25 mouse cellular contexts compared by ENCODE assay signal in genomic region chr5:24711615-24712014, GRCm38 (mm10). TPM values are rescaled to one million over a fixed set of nuclear protein-coding genes. Genes with fewer than 3 reads are reported as not detected.
DNase-seq lines count a peak whose midpoint lies in the region; ATAC-seq and TF ChIP-seq lines count a peak whose summit lies in the region.
"Had no signal": no experiment of that assay in that cellular context is flagged by ENCODE, and none has a peak within 500 bp of the region (broad histone marks: within the 10 kb centered on the region; RNA-seq: fewer than 3 reads in every experiment).

No protein-coding gene starts in this region.

- H3K27me3 ChIP-seq in kidney, adult 2 months (replicated peaks; ENCODE audit: control insufficient read depth, insufficient read depth, low read length): no peaks in the 10 kb centered on the region
- no peaks in the 10 kb centered on the region for H3K27me3 ChIP-seq in lung, embryonic 14.5 days (ENCODE audit: insufficient read depth, low read length)
- H3K27me3 ChIP-seq in lung, postnatal 0 days (replicated peaks; ENCODE audit: insufficient read depth, low read length): no peaks in the 10 kb centered on the region
- no peaks in the 10 kb centered on the region for H3K27me3 ChIP-seq in ES-Bruce4 (ENCODE audit: control insufficient read depth, insufficient read depth, low read length, poor library complexity, severe bottlenecking)
- H3K27me3 ChIP-seq in stomach, postnatal 0 days (ENCODE audit: control insufficient read depth, insufficient read depth, low read length): no peaks in the 10 kb centered on the region
- no peaks in the 10 kb centered on the region for H3K27me3 ChIP-seq in kidney, embryonic 14.5 days (ENCODE audit: control insufficient read depth, insufficient read depth, low read length)
- H3K27me3 ChIP-seq: forebrain, embryonic 12.5 days; liver, embryonic 15.5 days; midbrain, embryonic 12.5 days had no signal

- no peak for ATAC-seq in lung, embryonic 14.5 days (ENCODE audit: insufficient read depth)
- no peak for ATAC-seq in lung, postnatal 0 days
- no peak for ATAC-seq in stomach, postnatal 0 days (ENCODE audit: low FRiP score, low TSS enrichment)
- ATAC-seq in kidney, embryonic 14.5 days (ENCODE audit: low FRiP score, low TSS enrichment): no peak

- DNase-seq in kidney, adult 2 months: no peak
- no peak for DNase-seq in kidney, adult 18-20 months
- no peak for DNase-seq in lung, embryonic 14.5 days
- DNase-seq in lung, postnatal 0 days (ENCODE audit: low spot score): no peak
- no peak for DNase-seq in stomach, postnatal 0 days (ENCODE audit: low spot score)
- DNase-seq: cerebellum, adult 11 months; cerebellum, postnatal 36 days; gastrocnemius, postnatal 25 days; heart, postnatal 10 days; kidney, adult 11 months; kidney, postnatal 4 days; layer of hippocampus, postnatal 36 days; left cerebral cortex, postnatal 4 days; lung, postnatal 4 days; retina, postnatal 1 day; right cerebral cortex, postnatal 4 days; thymus, adult 18-20 months had no signal

- no peaks in the 10 kb centered on the region; the same call in 1 of the 2 replicates for H3K9me3 ChIP-seq in lung, embryonic 14.5 days (ENCODE audit: low read depth, low read length)
- H3K9me3 ChIP-seq in lung, postnatal 0 days (ENCODE audit: low read length): no peaks in the 10 kb centered on the region
- H3K9me3 ChIP-seq in ES-Bruce4 (replicated peaks; ENCODE audit: control insufficient read depth, insufficient read depth, low read length, poor library complexity, severe bottlenecking): no peaks in the 10 kb centered on the region; the same call in 1 of the 2 replicates
- no peaks in the 10 kb centered on the region for H3K9me3 ChIP-seq in stomach, postnatal 0 days (ENCODE audit: control insufficient read depth, low read length)
- H3K9me3 ChIP-seq in kidney, embryonic 14.5 days (ENCODE audit: control insufficient read depth, low read length): no peaks in the 10 kb centered on the region
- H3K9me3 ChIP-seq: liver, embryonic 15.5 days had no signal

- WGBS in kidney, adult 2 months: 97% methylated on average over 6 of the region's 6 CpGs
- WGBS in lung, embryonic 14.5 days: 93% methylated on average over 6 of the region's 6 CpGs
- WGBS in lung, postnatal 0 days: 94% methylated on average over 6 of the region's 6 CpGs
- WGBS in stomach, postnatal 0 days: 94% methylated on average over 6 of the region's 6 CpGs
- 93% methylated on average over 6 of the region's 6 CpGs for WGBS in kidney, embryonic 14.5 days

- no peak overlapping the region for H3K9ac ChIP-seq in lung, embryonic 14.5 days
- no peak overlapping the region for H3K9ac ChIP-seq in lung, postnatal 0 days (replicated peaks; ENCODE audit: low read depth)
- no peak overlapping the region for H3K9ac ChIP-seq in ES-Bruce4 (ENCODE audit: low read depth, poor library complexity, severe bottlenecking)
- no peak overlapping the region for H3K9ac ChIP-seq in stomach, postnatal 0 days (ENCODE audit: low read length)
- no peak overlapping the region for H3K9ac ChIP-seq in kidney, embryonic 14.5 days (ENCODE audit: low read depth, low read length)
- H3K9ac ChIP-seq: forebrain, embryonic 12.5 days; hindbrain, embryonic 14.5 days; liver, embryonic 15.5 days; midbrain, embryonic 12.5 days had no signal

- 0 out of 2 replicates have a peak, but pooled peaks have one; percentile 23 for TF ChIP-seq CTCF in kidney, adult 2 months (conservative IDR thresholded peaks at IDR 0.05; ENCODE audit: insufficient read depth, insufficient read length, low read depth, low read length)
- peak; percentile 37 for TF ChIP-seq CTCF in lung, embryonic 14.5 days (IDR thresholded peaks at IDR 0.05; ENCODE audit: low read depth)
- no peak; the same call in 1 of the 2 replicates for TF ChIP-seq CTCF in lung, postnatal 0 days (IDR thresholded peaks at IDR 0.05)
- peak; percentile 39 for TF ChIP-seq CTCF in ES-Bruce4 (IDR thresholded peaks at IDR 0.05; ENCODE audit: low read depth, low read length)
- TF ChIP-seq CTCF in stomach, postnatal 0 days (IDR thresholded peaks at IDR 0.05; ENCODE audit: low read depth): peak; percentile 42

- no peak overlapping the region for H3K4me3 ChIP-seq in kidney, adult 2 months (ENCODE audit: insufficient read depth, low read depth, low read length)
- no peak overlapping the region for H3K4me3 ChIP-seq in lung, embryonic 14.5 days (ENCODE audit: low read depth, low read length)
- H3K4me3 ChIP-seq in lung, postnatal 0 days (ENCODE audit: low read depth, low read length): no peak overlapping the region
- no peak overlapping the region for H3K4me3 ChIP-seq in ES-Bruce4 (ENCODE audit: low read depth, low read length)
- no peak overlapping the region for H3K4me3 ChIP-seq in stomach, postnatal 0 days (ENCODE audit: low read depth, low read length)
- no peak overlapping the region for H3K4me3 ChIP-seq in kidney, embryonic 14.5 days (ENCODE audit: low read length)
- H3K4me3 ChIP-seq: forebrain, embryonic 12.5 days; heart, embryonic 10.5 days; liver, embryonic 15.5 days; midbrain, embryonic 12.5 days had no signal

- H3K4me1 ChIP-seq in kidney, adult 2 months (ENCODE audit: control insufficient read depth, insufficient read depth, low read length): peaks cover 4% of the 10 kb centered on the region; the same call in 1 of the 2 replicates
- H3K4me1 ChIP-seq in lung, embryonic 14.5 days (ENCODE audit: insufficient read depth): no peaks in the 10 kb centered on the region
- no peaks in the 10 kb centered on the region for H3K4me1 ChIP-seq in lung, postnatal 0 days (ENCODE audit: insufficient read depth, low read depth, low read length)
- H3K4me1 ChIP-seq in ES-Bruce4 (ENCODE audit: control insufficient read depth, insufficient read depth, low read length): no peaks in the 10 kb centered on the region
- no peaks in the 10 kb centered on the region for H3K4me1 ChIP-seq in stomach, postnatal 0 days (replicated peaks; ENCODE audit: control insufficient read depth, insufficient read depth)
- no peaks in the 10 kb centered on the region for H3K4me1 ChIP-seq in kidney, embryonic 14.5 days (ENCODE audit: control insufficient read depth, insufficient read depth, low read length)
- H3K4me1 ChIP-seq: forebrain, embryonic 12.5 days; liver, embryonic 15.5 days; midbrain, embryonic 12.5 days had no signal

- TF ChIP-seq EP300 in lung, postnatal 0 days (IDR thresholded peaks at IDR 0.05): no peak
- no peak for TF ChIP-seq EP300 in ES-Bruce4 (IDR thresholded peaks at IDR 0.05; ENCODE audit: insufficient read depth, low read depth, low read length)
- no peak for TF ChIP-seq EP300 in stomach, postnatal 0 days (optimal IDR thresholded peaks at IDR 0.05)

- H3K4me2 ChIP-seq in lung, embryonic 14.5 days: no peak overlapping the region
- H3K4me2 ChIP-seq in lung, postnatal 0 days (replicated peaks; ENCODE audit: low read depth, low read length): no peak overlapping the region
- H3K4me2 ChIP-seq in stomach, postnatal 0 days (replicated peaks; ENCODE audit: low read depth): no peak overlapping the region
- no peak overlapping the region for H3K4me2 ChIP-seq in kidney, embryonic 14.5 days (replicated peaks; ENCODE audit: low read depth, low read length)
- H3K4me2 ChIP-seq: forebrain, embryonic 12.5 days; hindbrain, embryonic 14.5 days; liver, embryonic 15.5 days; midbrain, embryonic 12.5 days had no signal

- no peak overlapping the region for H3K27ac ChIP-seq in kidney, adult 2 months (ENCODE audit: insufficient read depth, low read depth, low read length)
- H3K27ac ChIP-seq in lung, embryonic 14.5 days (ENCODE audit: low read depth): no peak overlapping the region
- H3K27ac ChIP-seq in lung, postnatal 0 days (ENCODE audit: low read length): no peak overlapping the region
- no peak overlapping the region for H3K27ac ChIP-seq in ES-Bruce4 (ENCODE audit: insufficient read depth, low read length)
- H3K27ac ChIP-seq in stomach, postnatal 0 days (replicated peaks): no peak overlapping the region
- H3K27ac ChIP-seq in kidney, embryonic 14.5 days (ENCODE audit: low read depth, low read length): no peak overlapping the region
- H3K27ac ChIP-seq: forebrain, embryonic 12.5 days; heart, embryonic 10.5 days; hindbrain, embryonic 14.5 days; liver, embryonic 15.5 days; midbrain, embryonic 12.5 days had no signal

- H3K36me3 ChIP-seq in kidney, adult 2 months (ENCODE audit: control insufficient read depth, insufficient read depth, low read length): peaks cover 3% of the 10 kb centered on the region; the same call in 1 of the 2 replicates
- peaks cover 89% of the 10 kb centered on the region for H3K36me3 ChIP-seq in lung, embryonic 14.5 days (ENCODE audit: insufficient read depth)
- peaks cover 31% of the 10 kb centered on the region for H3K36me3 ChIP-seq in lung, postnatal 0 days (ENCODE audit: insufficient read depth, low read length)
- peaks cover 17% of the 10 kb centered on the region for H3K36me3 ChIP-seq in ES-Bruce4 (ENCODE audit: control insufficient read depth, insufficient read depth, low read length, poor library complexity, severe bottlenecking)
- H3K36me3 ChIP-seq in stomach, postnatal 0 days (ENCODE audit: control insufficient read depth, insufficient read depth, low read length): peaks cover 36% of the 10 kb centered on the region
- peaks cover 82% of the 10 kb centered on the region for H3K36me3 ChIP-seq in kidney, embryonic 14.5 days (ENCODE audit: control insufficient read depth, insufficient read depth, low read length)

- TF ChIP-seq POLR2A in kidney, adult 2 months (IDR thresholded peaks at IDR 0.05; ENCODE audit: low read depth, low read length): no peak
- no peak for TF ChIP-seq POLR2A in ES-Bruce4 (IDR thresholded peaks at IDR 0.05; ENCODE audit: insufficient read depth, low read length)

RNA-seq across cellular contexts. Expression of gene Wdr86, which starts 18.9 kb away (rescaled TPM):
- polyA plus RNA-seq in kidney, adult 2 months (2012; rRNA removed): 7.0 and 8.6 TPM in 2 replicates
- 39.7 and 43.9 TPM in 2 replicates for polyA plus RNA-seq in lung, embryonic 14.5 days (2014; fragmentation: Nextera tagmentation; extraction: Ambion mirVana)
- polyA plus RNA-seq in lung, postnatal 0 days (2015; fragmentation: Nextera tagmentation; extraction: Ambion mirVana): 11.0 and 12.5 TPM in 2 replicates
- polyA plus RNA-seq in ES-Bruce4 (2011; ENCODE audit: insufficient read depth, insufficient read length, low read depth, missing spikeins): 10.3 and 11.3 TPM in 2 replicates
- 2.7 and 3.3 TPM in 2 replicates for polyA plus RNA-seq in stomach, postnatal 0 days (2015; fragmentation: Nextera tagmentation; extraction: Ambion mirVana)
- 36.1 and 37.0 TPM in 2 replicates for polyA plus RNA-seq in kidney, embryonic 14.5 days (2014; fragmentation: Nextera tagmentation; extraction: Ambion mirVana)

RNA-seq across cellular contexts. Expression of gene Nub1, which starts 26.3 kb away (rescaled TPM):
- polyA plus RNA-seq in kidney, adult 2 months (2012; rRNA removed): 37.5 and 46.9 TPM in 2 replicates
- 31.6 and 34.1 TPM in 2 replicates for polyA plus RNA-seq in lung, embryonic 14.5 days (2014; fragmentation: Nextera tagmentation; extraction: Ambion mirVana)
- polyA plus RNA-seq in lung, postnatal 0 days (2015; fragmentation: Nextera tagmentation; extraction: Ambion mirVana): 33.0 and 34.5 TPM in 2 replicates
- polyA plus RNA-seq in ES-Bruce4 (2011; ENCODE audit: insufficient read depth, insufficient read length, low read depth, missing spikeins): 77.3 and 81.1 TPM in 2 replicates
- 18.5 and 20.4 TPM in 2 replicates for polyA plus RNA-seq in stomach, postnatal 0 days (2015; fragmentation: Nextera tagmentation; extraction: Ambion mirVana)
- polyA plus RNA-seq in kidney, embryonic 14.5 days (2014; fragmentation: Nextera tagmentation; extraction: Ambion mirVana): 33.9 and 45.0 TPM in 2 replicates

RNA-seq across cellular contexts. Expression of gene Crygn, which starts 46.2 kb away (rescaled TPM):
- polyA plus RNA-seq in kidney, adult 2 months (2012; rRNA removed): 0.14 and 1.4 TPM in 2 replicates
- polyA plus RNA-seq in lung, embryonic 14.5 days (2014; fragmentation: Nextera tagmentation; extraction: Ambion mirVana): 1.8 and 2.3 TPM in 2 replicates
- polyA plus RNA-seq in lung, postnatal 0 days (2015; fragmentation: Nextera tagmentation; extraction: Ambion mirVana): 5.8 TPM in 2 replicates
- polyA plus RNA-seq in ES-Bruce4 (2011; ENCODE audit: insufficient read depth, insufficient read length, low read depth, missing spikeins): 8.2 TPM in 1 of 2 replicates, not detected in the other
- polyA plus RNA-seq in stomach, postnatal 0 days (2015; fragmentation: Nextera tagmentation; extraction: Ambion mirVana): 2.5 and 3.0 TPM in 2 replicates
- polyA plus RNA-seq in kidney, embryonic 14.5 days (2014; fragmentation: Nextera tagmentation; extraction: Ambion mirVana): 1.7 and 2.6 TPM in 2 replicates
- polyA plus RNA-seq: forebrain, embryonic 12.5 days; frontal cortex, adult 2 months; liver, embryonic 15.5 days; midbrain, embryonic 12.5 days had no signal
